Mouse (Mus musculus): ENCODE data around the gene Hdhd5.

DNA sequence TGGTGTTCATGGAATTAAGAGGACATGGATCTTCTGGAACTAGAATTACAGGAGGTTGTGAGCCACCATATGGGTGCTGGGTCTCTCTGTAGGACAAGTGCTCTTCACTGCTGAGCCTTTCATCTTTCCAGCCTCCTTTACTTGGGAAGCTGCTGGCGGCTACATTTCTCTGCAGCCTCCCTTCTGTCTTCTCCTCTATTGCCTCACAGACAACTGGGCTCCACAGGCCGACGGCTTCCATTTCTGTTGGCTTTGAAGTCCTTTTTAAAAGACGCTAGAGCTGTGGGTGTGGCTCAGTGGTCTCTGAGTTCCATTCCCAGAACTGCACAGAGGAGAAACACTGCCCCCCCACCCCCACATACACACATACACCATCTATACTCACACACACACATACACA is 65.7 kb downstream of the Hdhd5 start:
- TF ChIP-seq EP300 (IDR thresholded peaks at IDR 0.05; ENCODE audit: low read depth) (no peak), CTCF (IDR thresholded peaks at IDR 0.05; ENCODE audit: low read depth) (no peak)

Measured in heart, postnatal 0 days (tissue).